Mouse (Mus musculus) limb, embryonic 14.5 days (tissue): Measurements from ENCODE around the gene Prr15l. TPM values are rescaled to one million over a fixed set of nuclear protein-coding genes. Genes with fewer than 3 reads are reported as not detected.

Experiments used
- ATAC-seq: fragments of 200-750 bp; cut with Nextera tagmentation; 2 replicates; pipeline ENCODE4 v1.8.0; 2017; ENCODE audit warnings: low read depth, moderate number of reproducible peaks, moderate TSS enrichment; ENCODE audit not compliant: low FRiP score
- DNase-seq: peaks from one replicate; pipeline ENCODE4 v3.0.0-alpha.2; 2015; ENCODE audit warnings: low spot score
- H3K27ac ChIP-seq: fragments of 300-500 bp; sonication (generic); replicated peaks from 2 replicates; pipeline ENCODE4 v1.5.1; 2014; ENCODE audit warnings: low read depth, mild to moderate bottlenecking, low read length, moderate library complexity, mixed read lengths
- H3K27me3 ChIP-seq: fragments of 300-500 bp; sonication (generic); 2 replicates; pipeline ENCODE4 v1.6.1; 2014; ENCODE audit warnings: low read length, mixed read lengths; ENCODE audit not compliant: control insufficient read depth, insufficient read depth
- H3K36me3 ChIP-seq: fragments of 300-500 bp; sonication (generic); 2 replicates; pipeline ENCODE4 v1.6.1; 2014; ENCODE audit warnings: mild to moderate bottlenecking, low read length, moderate library complexity, mixed read lengths; ENCODE audit not compliant: control insufficient read depth, insufficient read depth
- H3K4me1 ChIP-seq: fragments of 300-500 bp; sonication (generic); 2 replicates; pipeline ENCODE4 v1.6.1; 2014; ENCODE audit warnings: antibody characterized with exemption, low read length, mixed read lengths; ENCODE audit not compliant: control insufficient read depth, insufficient read depth
- H3K4me2 ChIP-seq: fragments of 300-500 bp; sonication (generic); replicated peaks from 2 replicates; pipeline ENCODE4 v1.6.1; 2014; ENCODE audit warnings: low read depth, mild to moderate bottlenecking, low read length, moderate library complexity; ENCODE audit not compliant: severe bottlenecking
- H3K4me3 ChIP-seq: fragments of 300-500 bp; sonication (generic); replicated peaks from 2 replicates; pipeline ENCODE4 v1.5.1; 2014; ENCODE audit warnings: low read length
- H3K9ac ChIP-seq: fragments of 300-500 bp; sonication (generic); 2 replicates; pipeline ENCODE4 v1.6.1; 2014; ENCODE audit warnings: mild to moderate bottlenecking, low read depth, low read length, moderate library complexity; ENCODE audit not compliant: severe bottlenecking
- H3K9me3 ChIP-seq: fragments of 300-500 bp; sonication (generic); 2 replicates; pipeline ENCODE4 v1.6.1; 2016; ENCODE audit warnings: low read length; ENCODE audit not compliant: control insufficient read depth
- POLR2A ChIP-seq: fragments of 200-500 bp; IDR thresholded peaks from 2 replicates; pipeline ENCODE4 v1.8.0; 2012; ENCODE audit warnings: inconsistent platforms, mild to moderate bottlenecking, moderate library complexity, borderline replicate concordance; ENCODE audit not compliant: insufficient read depth, insufficient read length; ENCODE audit errors: extremely low read depth
- WGBS: fragments of 180-500 bp; shearing (Covaris S2); extraction: QIAGEN DNeasy Blood & Tissue Kit; methylation state at CpG from one replicate; pipeline ENCODE4 v1.1.7; 2014; 5-methylcytosine and 5-hydroxymethylcytosine counted together
- polyA plus RNA-seq, 2 experiments: library from polyadenylated mRNA; depleted of rRNA in 1 of 2; stranded (reverse) in 1 of 2; unstranded in 1 of 2; fragments of >200 nt; fragmentation: Nextera tagmentation in 1 of 2; extraction: Ambion mirVana in 1 of 2; gene quantifications; 2 replicates each; pipeline versions ENCODE4 v1.2.1 to v1.2.3; 2012 to 2014

Gene Prr15l
- polyA plus RNA-seq, 2 experiments = 1.2 to 3.3 TPM

- 90% methylated on average over 10 of the region's 10 CpGs for WGBS
- Histone ChIP-seq H3K9me3 (no peaks in the 10 kb centered on the region), H3K27ac (no peak overlapping the region), H3K4me2 (no peak overlapping the region), H3K36me3 (peaks cover 92% of the 10 kb centered on the region), H3K27me3 (no peaks in the 10 kb centered on the region), H3K4me3 (no peak overlapping the region), H3K4me1 (no peaks in the 10 kb centered on the region), H3K9ac (no peak overlapping the region)
- DNase-seq (no peak), ATAC-seq (no peak)
- TF ChIP-seq POLR2A = no peak
These were observed 29.3 kb downstream of the Prr15l start for GRCm38 (mm10) chr11:96957061-96957805.

- Histone ChIP-seq H3K27me3 (no peaks in the 10 kb centered on the region), H3K9me3 (no peaks in the 10 kb centered on the region), H3K27ac (no peak overlapping the region), H3K4me2 (no peak overlapping the region), H3K4me3 (no peak overlapping the region), H3K36me3 (peaks cover 44% of the 10 kb centered on the region), H3K4me1 (no peaks in the 10 kb centered on the region), H3K9ac (no peak overlapping the region)
- DNase-seq (peak; percentile 87), ATAC-seq (peak; percentile 82)
- TF ChIP-seq POLR2A = no peak
- WGBS = 20% methylated on average over 8 of the region's 8 CpGs
These were observed 35.7 kb downstream of the Prr15l start for GRCm38 (mm10) chr11:96963580-96963979.

GRCm38 (mm10) chr11:96966172-96966571 is 38.3 kb downstream of the Prr15l start:
- Histone ChIP-seq H3K4me1 (peaks cover 14% of the 10 kb centered on the region), H3K27me3 (no peaks in the 10 kb centered on the region), H3K9me3 (no peaks in the 10 kb centered on the region), H3K4me3 (no peak overlapping the region), H3K4me2 (no peak overlapping the region), H3K36me3 (peaks cover 21% of the 10 kb centered on the region), H3K9ac (no peak overlapping the region), H3K27ac (no peak overlapping the region)
- WGBS = 91% methylated on average over 3 of the region's 3 CpGs
- DNase-seq (no peak), ATAC-seq (no peak)
- TF ChIP-seq POLR2A = no peak

GRCm38 (mm10) chr11:96966914-96967543 is 39.1 kb downstream of the Prr15l start:
- H3K27me3 ChIP-seq = no peaks in the 10 kb centered on the region
- no peaks in the 10 kb centered on the region for H3K9me3 ChIP-seq
- H3K36me3 ChIP-seq = peaks cover 12% of the 10 kb centered on the region
- ATAC-seq = no peak
- WGBS = 86% methylated on average over 13 of the region's 13 CpGs
- H3K9ac ChIP-seq = no peak overlapping the region
- no peak overlapping the region for H3K4me3 ChIP-seq
- H3K4me1 ChIP-seq = peaks cover 14% of the 10 kb centered on the region
- no peak for DNase-seq
- TF ChIP-seq POLR2A = no peak
- 0 out of 2 replicates have a peak overlapping the region, but pooled peaks have one; percentile 7 for H3K4me2 ChIP-seq
- H3K27ac ChIP-seq = no peak overlapping the region

- H3K27me3 ChIP-seq = no peaks in the 10 kb centered on the region
- TF ChIP-seq POLR2A = no peak
These were observed 39.8 kb downstream of the Prr15l start for GRCm38 (mm10) chr11:96967544-96968269.

More at GRCm38 (mm10) chr11:96967544-96968269, 39.8 kb downstream of the Prr15l start:
- Histone ChIP-seq H3K9ac (no peak overlapping the region), H3K4me3 (no peak overlapping the region), H3K36me3 (peaks cover 5% of the 10 kb centered on the region), H3K27ac (no peak overlapping the region), H3K4me2 (0 out of 2 replicates have a peak overlapping the region, but pooled peaks have one; percentile 7), H3K4me1 (peaks cover 14% of the 10 kb centered on the region), H3K9me3 (no peaks in the 10 kb centered on the region)
- WGBS = 81% methylated on average over 11 of the region's 11 CpGs
- no peak for ATAC-seq
- no peak for DNase-seq
